Mouse (Mus musculus) thymus, postnatal 14 days (tissue): Measurements from ENCODE around the gene Mrpl30.

Experiments used
- DNase-seq: peaks from one replicate; pipeline ENCODE4 v3.0.0; 2021

The Mrpl30 gene

GRCm38 (mm10) chr1:37903178-37903577, 12.9 kb downstream of the Mrpl30 start:
- no peak for DNase-seq

DNA sequence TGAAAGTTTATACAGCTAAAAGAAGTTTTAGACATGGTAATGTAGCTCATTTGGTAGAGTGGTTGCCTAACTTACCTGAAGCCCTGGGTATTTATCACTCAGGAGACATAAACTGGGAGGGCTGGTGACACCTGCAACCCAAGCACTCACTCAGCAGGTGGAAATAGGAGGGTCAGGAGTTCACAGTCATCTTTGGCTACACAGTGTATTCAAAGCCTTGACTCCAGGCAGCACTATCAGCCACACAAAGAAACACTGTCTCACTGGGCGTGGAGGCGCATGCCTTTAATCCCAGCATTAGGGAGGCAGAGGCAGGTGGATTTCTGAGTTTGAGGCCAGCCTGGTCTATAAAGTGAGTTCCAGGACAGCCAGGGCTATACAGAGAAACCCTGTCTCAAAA, 22.5 kb downstream of the Mrpl30 start:
- no peak for DNase-seq

- no peak for DNase-seq
Measured at GRCm38 (mm10) chr1:37916393-37916792, 26.1 kb downstream of the Mrpl30 start, which contains the start of gene Lyg2. Gene Lyg2, minus strand, starts transcription at chr1:37916493.

DNA sequence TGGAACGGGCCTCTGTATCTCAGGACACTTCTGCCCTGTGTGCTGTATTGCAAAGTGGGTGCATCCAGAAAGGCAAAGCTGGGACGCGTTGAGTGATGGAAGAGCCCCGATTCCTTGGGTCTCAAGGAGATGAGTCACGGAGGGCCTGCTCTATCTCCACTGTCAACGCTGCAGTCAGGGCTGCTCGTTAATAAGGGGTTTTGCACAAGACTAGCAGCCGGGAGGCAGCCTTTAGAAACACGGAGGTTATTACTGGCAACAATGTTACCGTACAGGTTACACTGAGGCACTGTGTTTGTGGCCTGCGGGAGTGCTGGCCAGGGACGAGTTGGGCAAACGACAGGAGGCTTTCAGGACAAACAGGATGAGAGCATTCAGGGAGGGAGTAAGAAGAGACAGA, 27.4 kb downstream of the Mrpl30 start:
- no peak for DNase-seq

DNA sequence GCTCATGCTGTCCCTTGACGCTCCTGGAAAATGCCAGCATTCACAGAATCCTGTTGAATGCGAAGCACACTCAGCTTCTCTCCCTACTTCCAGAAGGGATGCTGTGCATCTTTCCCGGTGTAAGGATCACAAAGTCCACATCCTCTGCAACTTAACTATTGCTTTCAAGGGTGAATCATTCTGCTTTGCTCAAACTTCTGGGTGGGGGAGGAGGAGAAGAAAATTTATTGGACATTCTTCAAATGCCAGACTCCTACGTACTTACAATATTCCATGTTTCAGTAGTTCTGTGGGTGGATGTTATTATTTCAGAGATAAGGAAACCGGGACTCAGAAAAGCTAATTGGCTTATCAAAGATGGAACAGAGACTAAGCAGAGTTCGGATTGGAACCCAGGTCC, 27.8 kb downstream of the Mrpl30 start:
- no peak for DNase-seq

DNA sequence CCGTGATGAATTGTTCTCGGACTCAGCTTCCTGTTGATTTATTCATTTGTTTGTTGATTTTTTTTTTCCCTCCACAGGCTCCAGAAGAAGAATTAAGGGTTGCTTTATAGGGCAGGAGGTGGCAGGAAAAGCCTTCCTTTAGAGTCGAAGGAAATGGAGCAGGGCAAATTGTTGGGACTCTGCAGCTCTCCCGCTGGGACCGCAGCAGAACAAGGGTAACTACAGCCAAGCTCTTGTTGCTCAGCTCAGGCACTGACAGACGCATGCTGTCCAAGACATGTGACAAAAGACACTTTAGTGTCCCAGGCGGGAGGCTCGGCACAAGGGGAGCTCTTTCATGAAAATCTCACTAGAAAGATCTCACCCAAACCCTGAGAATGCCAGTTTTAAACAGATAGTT, 32.3 kb downstream of the Mrpl30 start:
- no peak for DNase-seq

- DNase-seq, result no peak
Measured at GRCm38 (mm10) chr1:37925971-37926370, 35.7 kb downstream of the Mrpl30 start.

DNA sequence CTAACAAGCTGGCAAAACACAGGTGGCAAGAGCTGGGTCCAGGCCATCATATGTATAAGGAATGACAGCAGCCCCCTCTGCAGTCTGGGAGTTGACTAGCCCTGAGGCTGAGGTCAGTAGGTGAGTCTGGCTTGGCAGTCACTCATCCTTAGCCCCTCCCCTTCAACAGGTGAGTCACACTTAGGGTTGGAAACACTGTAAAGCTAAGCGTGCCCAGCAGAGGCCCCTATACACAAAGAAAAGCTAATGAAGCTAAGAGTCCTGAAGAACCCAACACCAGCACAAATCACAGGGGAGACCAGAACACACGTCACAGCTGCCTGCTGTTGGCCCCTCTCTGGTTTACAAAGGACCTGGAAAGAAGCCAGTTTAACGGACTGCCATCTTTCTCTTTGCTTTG, 41.5 kb downstream of the Mrpl30 start:
- DNase-seq, result no peak
